Mouse (Mus musculus) limb, embryonic 14.5 days (tissue): ENCODE data around the gene Rnf141. TPM values are rescaled to one million over a fixed set of nuclear protein-coding genes. Genes with fewer than 3 reads are reported as not detected.

Experiments
- ATAC-seq: fragments of 200-750 bp; cut with Nextera tagmentation; 2 replicates; pipeline ENCODE4 v1.8.0; 2017; ENCODE audit warnings: low read depth, moderate number of reproducible peaks, moderate TSS enrichment; ENCODE audit not compliant: low FRiP score
- DNase-seq: peaks from one replicate; pipeline ENCODE4 v3.0.0-alpha.2; 2015; ENCODE audit warnings: low spot score
- H3K27ac ChIP-seq: fragments of 300-500 bp; sonication (generic); replicated peaks from 2 replicates; pipeline ENCODE4 v1.5.1; 2014; ENCODE audit warnings: low read depth, mild to moderate bottlenecking, low read length, moderate library complexity, mixed read lengths
- H3K27me3 ChIP-seq: fragments of 300-500 bp; sonication (generic); 2 replicates; pipeline ENCODE4 v1.6.1; 2014; ENCODE audit warnings: low read length, mixed read lengths; ENCODE audit not compliant: control insufficient read depth, insufficient read depth
- H3K36me3 ChIP-seq: fragments of 300-500 bp; sonication (generic); 2 replicates; pipeline ENCODE4 v1.6.1; 2014; ENCODE audit warnings: mild to moderate bottlenecking, low read length, moderate library complexity, mixed read lengths; ENCODE audit not compliant: control insufficient read depth, insufficient read depth
- H3K4me1 ChIP-seq: fragments of 300-500 bp; sonication (generic); 2 replicates; pipeline ENCODE4 v1.6.1; 2014; ENCODE audit warnings: antibody characterized with exemption, low read length, mixed read lengths; ENCODE audit not compliant: control insufficient read depth, insufficient read depth
- H3K4me2 ChIP-seq: fragments of 300-500 bp; sonication (generic); replicated peaks from 2 replicates; pipeline ENCODE4 v1.6.1; 2014; ENCODE audit warnings: low read depth, mild to moderate bottlenecking, low read length, moderate library complexity; ENCODE audit not compliant: severe bottlenecking
- H3K4me3 ChIP-seq: fragments of 300-500 bp; sonication (generic); replicated peaks from 2 replicates; pipeline ENCODE4 v1.5.1; 2014; ENCODE audit warnings: low read length
- H3K9ac ChIP-seq: fragments of 300-500 bp; sonication (generic); 2 replicates; pipeline ENCODE4 v1.6.1; 2014; ENCODE audit warnings: mild to moderate bottlenecking, low read depth, low read length, moderate library complexity; ENCODE audit not compliant: severe bottlenecking
- H3K9me3 ChIP-seq: fragments of 300-500 bp; sonication (generic); 2 replicates; pipeline ENCODE4 v1.6.1; 2016; ENCODE audit warnings: low read length; ENCODE audit not compliant: control insufficient read depth
- POLR2A ChIP-seq: fragments of 200-500 bp; IDR thresholded peaks from 2 replicates; pipeline ENCODE4 v1.8.0; 2012; ENCODE audit warnings: inconsistent platforms, mild to moderate bottlenecking, moderate library complexity, borderline replicate concordance; ENCODE audit not compliant: insufficient read depth, insufficient read length; ENCODE audit errors: extremely low read depth
- WGBS: fragments of 180-500 bp; shearing (Covaris S2); extraction: QIAGEN DNeasy Blood & Tissue Kit; methylation state at CpG from one replicate; pipeline ENCODE4 v1.1.7; 2014; 5-methylcytosine and 5-hydroxymethylcytosine counted together
- polyA plus RNA-seq, 2 experiments: library from polyadenylated mRNA; depleted of rRNA in 1 of 2; stranded (reverse) in 1 of 2; unstranded in 1 of 2; fragments of >200 nt; fragmentation: Nextera tagmentation in 1 of 2; extraction: Ambion mirVana in 1 of 2; gene quantifications; 2 replicates each; pipeline versions ENCODE4 v1.2.1 to v1.2.3; 2012 to 2014

Rnf141 gene
- polyA plus RNA-seq (2012; rRNA removed) (19.4 and 22.0 TPM in 2 replicates), polyA plus RNA-seq (2014; fragmentation: Nextera tagmentation; extraction: Ambion mirVana) (21.6 and 22.3 TPM in 2 replicates)

DNA sequence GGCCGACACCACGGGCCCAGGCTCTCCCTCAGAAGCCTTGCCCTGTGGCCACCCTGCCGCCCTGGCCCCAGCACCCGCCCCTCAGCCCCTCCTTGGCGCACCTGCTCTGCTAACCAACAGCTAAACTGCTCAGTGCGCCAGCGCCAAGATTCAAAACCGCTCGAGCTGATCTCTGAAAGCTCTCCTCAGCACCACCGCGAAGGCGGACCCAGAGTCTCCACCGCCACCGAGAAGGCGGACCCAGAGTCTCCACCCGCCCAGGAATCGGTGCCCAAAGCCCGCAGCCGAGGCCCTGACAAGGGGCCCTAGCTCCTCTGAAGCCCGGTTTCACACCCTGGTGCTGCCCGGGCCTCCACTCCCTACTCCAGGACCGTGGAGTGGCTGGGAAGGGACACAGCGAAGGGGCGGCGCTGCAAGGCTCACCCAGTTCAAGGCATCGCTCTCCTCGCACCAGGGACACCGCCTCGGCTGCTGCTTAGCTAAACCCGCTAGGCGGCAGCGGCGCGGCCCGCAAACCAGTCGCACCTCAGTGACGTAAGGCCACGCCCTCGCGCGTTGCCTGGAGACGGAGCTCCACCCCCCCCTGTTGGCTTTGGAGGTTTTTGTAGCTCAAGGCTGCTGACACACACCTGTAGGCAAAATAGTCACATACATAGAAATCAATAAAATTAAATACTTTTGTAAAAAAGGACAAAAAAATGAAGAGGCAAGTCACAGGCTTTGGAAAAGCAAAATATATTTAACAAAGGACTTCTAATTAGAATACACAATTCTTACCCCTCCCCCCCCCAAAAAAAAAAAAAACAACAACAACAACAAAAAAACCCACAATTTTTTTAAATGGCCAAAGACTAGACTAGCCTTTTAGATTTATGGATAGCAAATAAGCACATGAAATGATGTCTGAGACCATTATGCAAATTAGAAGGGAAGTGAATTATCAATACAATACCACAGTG, at the start of gene Rnf141:
Gene Rnf141 (minus strand): TSS at position 542 of the 959 bp plus-strand sequence.
- Histone ChIP-seq H3K9me3 (no peaks in the 10 kb centered on the region), H3K9ac (peak within 1 kb of the TSS; percentile 82), H3K4me3 (peak within 1 kb of the TSS; percentile 74), H3K27ac (peak within 1 kb of the TSS; percentile 90), H3K4me2 (peak within 1 kb of the TSS; percentile 84), H3K4me1 (peaks cover 6% of the 10 kb centered on the region; the same call in 1 of the 2 replicates), H3K36me3 (no peaks in the 10 kb centered on the region), H3K27me3 (no peaks in the 10 kb centered on the region)
- peak; percentile 93 for DNase-seq
- under 1% methylated on average over 39 of the region's 42 CpGs for WGBS
- ATAC-seq: peak; percentile 95
- TF ChIP-seq POLR2A: 0 out of 2 replicates have a peak, but pooled peaks have one; percentile 48

DNA sequence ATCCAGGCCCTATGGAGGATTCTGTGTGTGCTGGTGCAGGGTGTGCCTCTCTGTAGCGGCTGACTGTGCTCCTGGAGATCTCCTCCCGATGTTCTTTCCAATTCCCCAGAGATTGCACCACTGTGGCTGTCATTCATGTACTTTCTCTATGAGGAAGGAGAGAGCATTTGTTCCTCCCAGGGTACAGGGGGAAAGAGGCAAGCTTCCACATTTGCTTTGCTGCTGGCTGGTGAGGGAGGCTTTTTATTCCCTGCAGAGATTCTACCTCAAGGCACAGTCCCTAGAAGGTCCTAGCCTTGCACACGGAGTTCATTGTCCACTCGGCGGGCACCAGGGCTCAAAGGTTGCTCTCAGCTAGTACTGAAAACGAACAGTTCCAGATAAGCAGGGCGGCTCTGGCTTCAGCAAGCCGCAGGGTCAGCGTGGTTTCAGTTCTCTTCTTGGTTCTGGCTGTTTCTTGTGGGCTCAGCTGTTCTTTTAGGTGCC, 47.3 kb upstream of the Rnf141 start:
- no peaks in the 10 kb centered on the region for H3K27me3 ChIP-seq
- 75% methylated on average over 9 of the region's 9 CpGs for WGBS
- H3K36me3 ChIP-seq: no peaks in the 10 kb centered on the region
- H3K4me3 ChIP-seq: no peak overlapping the region
- DNase-seq (no peak), ATAC-seq (no peak)
- H3K4me2 ChIP-seq: no peak overlapping the region
- no peak overlapping the region for H3K9ac ChIP-seq
- H3K27ac ChIP-seq: no peak overlapping the region
- no peaks in the 10 kb centered on the region for H3K9me3 ChIP-seq
- H3K4me1 ChIP-seq: no peaks in the 10 kb centered on the region
- no peak for TF ChIP-seq POLR2A

DNA sequence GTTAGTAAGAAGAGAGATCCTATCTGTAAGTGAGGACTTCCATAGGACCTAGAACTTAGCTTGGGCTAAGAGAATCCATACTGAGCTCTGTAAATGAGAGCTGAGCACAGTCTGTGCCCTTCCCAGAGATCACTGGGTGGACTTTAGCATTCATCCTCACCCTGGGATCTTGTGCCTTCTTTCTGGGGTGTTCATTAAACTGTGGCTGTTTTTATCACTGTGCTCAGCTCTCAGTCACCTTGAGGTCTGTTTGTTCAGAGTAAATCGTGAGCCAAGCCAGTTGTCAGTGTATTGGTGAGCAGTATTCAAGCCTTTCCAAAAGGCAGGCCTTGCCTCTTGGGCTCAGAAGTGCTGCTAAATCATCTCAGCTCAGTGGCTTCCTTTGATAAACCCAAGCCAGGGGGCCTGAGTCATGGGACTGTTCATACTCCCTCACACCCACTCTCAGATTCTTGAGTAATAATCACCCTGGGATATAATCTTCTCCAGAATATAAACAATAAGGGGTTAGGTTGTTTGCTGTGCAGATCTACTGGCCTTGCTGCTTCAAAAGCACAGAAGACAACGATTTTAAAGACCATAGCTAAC, 37.6 kb upstream of the Rnf141 start:
- ATAC-seq (no peak), DNase-seq (no peak)
- Histone ChIP-seq H3K27ac (no peak overlapping the region), H3K4me3 (no peak overlapping the region), H3K4me1 (no peaks in the 10 kb centered on the region), H3K27me3 (no peaks in the 10 kb centered on the region), H3K9me3 (no peaks in the 10 kb centered on the region), H3K9ac (no peak overlapping the region), H3K4me2 (no peak overlapping the region), H3K36me3 (no peaks in the 10 kb centered on the region)
- WGBS: 66% methylated on average over 2 of the region's 2 CpGs
- no peak for TF ChIP-seq POLR2A

DNA sequence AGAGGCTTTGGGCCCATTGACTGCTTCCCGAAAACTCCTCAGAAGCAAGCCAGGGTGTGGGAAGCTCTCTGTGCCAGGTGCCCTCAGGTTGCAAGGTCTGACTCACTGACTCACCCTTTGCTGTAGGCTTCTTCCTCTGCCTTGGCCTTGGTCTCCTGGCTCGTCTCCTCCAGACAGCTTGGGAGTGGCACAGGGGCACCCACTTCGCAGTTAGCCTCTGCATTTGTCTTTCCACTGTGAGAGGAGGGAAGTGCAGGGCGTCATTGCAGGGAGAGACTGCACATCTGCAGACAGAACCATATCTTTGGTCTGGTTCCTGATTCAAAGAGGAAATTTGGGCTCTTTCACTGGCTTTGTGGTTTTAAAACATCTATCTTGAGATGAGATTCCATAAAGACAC, 33.8 kb upstream of the Rnf141 start:
- H3K4me1 ChIP-seq: no peaks in the 10 kb centered on the region
- no peaks in the 10 kb centered on the region for H3K36me3 ChIP-seq
- DNase-seq (no peak), ATAC-seq (no peak)
- H3K9me3 ChIP-seq: no peaks in the 10 kb centered on the region
- no peak overlapping the region for H3K4me3 ChIP-seq
- H3K27ac ChIP-seq: no peak overlapping the region
- TF ChIP-seq POLR2A: no peak
- H3K27me3 ChIP-seq: no peaks in the 10 kb centered on the region
- H3K9ac ChIP-seq: no peak overlapping the region
- H3K4me2 ChIP-seq: no peak overlapping the region
- WGBS: 83% methylated on average over 4 of the region's 4 CpGs

DNA sequence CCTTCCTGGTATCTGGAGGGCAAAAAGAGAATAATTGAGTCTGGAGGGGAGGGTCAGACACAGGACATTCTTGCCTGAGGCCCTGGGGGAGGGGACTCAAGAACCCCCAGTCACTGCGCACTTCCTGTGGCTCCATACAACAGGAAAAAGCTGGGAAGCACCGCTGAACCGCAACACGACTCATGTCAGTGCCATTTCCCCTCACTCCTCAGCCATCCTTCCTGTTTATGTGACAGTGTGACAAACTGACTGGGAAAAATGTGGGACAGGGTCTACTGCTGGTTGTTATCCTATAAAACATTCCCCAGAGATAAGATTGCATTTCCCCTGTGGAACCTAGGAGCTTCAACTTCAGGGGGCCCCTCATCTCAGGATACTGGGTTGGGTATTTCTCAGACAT, 32.7 kb upstream of the Rnf141 start:
- Histone ChIP-seq H3K27me3 (no peaks in the 10 kb centered on the region), H3K36me3 (no peaks in the 10 kb centered on the region), H3K4me3 (no peak overlapping the region), H3K4me1 (no peaks in the 10 kb centered on the region), H3K4me2 (no peak overlapping the region), H3K9ac (no peak overlapping the region), H3K27ac (no peak overlapping the region), H3K9me3 (no peaks in the 10 kb centered on the region)
- 84% methylated on average over 4 of the region's 4 CpGs for WGBS
- ATAC-seq (no peak), DNase-seq (no peak)
- no peak for TF ChIP-seq POLR2A
